Mouse (Mus musculus): ENCODE data around the gene Unc5a. TPM values are rescaled to one million over a fixed set of nuclear protein-coding genes. Genes with fewer than 3 reads are reported as not detected.

Gene Unc5a
- polyA plus RNA-seq, 1 experiment: 0.01 TPM

- H3K4me3 ChIP-seq (ENCODE audit: insufficient read depth, poor library complexity, severe bottlenecking): no peak overlapping the region
- H3K79me2 ChIP-seq (ENCODE audit: control insufficient read depth, insufficient read depth): no peaks in the 10 kb centered on the region
- no peak overlapping the region for H3ac ChIP-seq (ENCODE audit: control insufficient read depth, insufficient read length, low read depth)
- no peaks in the 10 kb centered on the region for H3K79me3 ChIP-seq (ENCODE audit: low read depth)
- H3K27me3 ChIP-seq (ENCODE audit: control insufficient read depth, insufficient read depth, insufficient read length): no peaks in the 10 kb centered on the region
- TF ChIP-seq MYOG (IDR thresholded peaks at IDR 0.05; ENCODE audit: control insufficient read depth, extremely low read depth, insufficient read length) (no peak), MYOD1 (IDR thresholded peaks at IDR 0.05; ENCODE audit: control insufficient read depth, insufficient read length, low read depth) (no peak), CEBPB (IDR thresholded peaks at IDR 0.05; ENCODE audit: low read depth) (no peak), FOSL1 (IDR thresholded peaks at IDR 0.05; ENCODE audit: insufficient read depth, low read length, poor library complexity, severe bottlenecking) (no peak), MAX (IDR thresholded peaks at IDR 0.05) (no peak)
- peaks cover 13% of the 10 kb centered on the region for H3K36me3 ChIP-seq (ENCODE audit: control insufficient read depth, insufficient read depth)
Observed at GRCm38 (mm10) chr13:55024215-55024614, 75.0 kb downstream of the Unc5a start.

GRCm38 (mm10) chr13:55040016-55040415 is 90.8 kb downstream of the Unc5a start:
- no peaks in the 10 kb centered on the region for H3K27me3 ChIP-seq (ENCODE audit: control insufficient read depth, insufficient read depth, insufficient read length)
- H3ac ChIP-seq (ENCODE audit: control insufficient read depth, insufficient read length, low read depth): no peak overlapping the region
- TF ChIP-seq USF1 (IDR thresholded peaks at IDR 0.05; ENCODE audit: low read depth) (no peak), CEBPB (IDR thresholded peaks at IDR 0.05; ENCODE audit: low read depth) (no peak), MYOD1 (IDR thresholded peaks at IDR 0.05; ENCODE audit: control insufficient read depth, insufficient read length, low read depth) (no peak), MAX (IDR thresholded peaks at IDR 0.05) (no peak), CTCF (IDR thresholded peaks at IDR 0.05; ENCODE audit: control insufficient read depth, insufficient read depth, insufficient read length) (no peak), MYOG (IDR thresholded peaks at IDR 0.05; ENCODE audit: control insufficient read depth, extremely low read depth, insufficient read length) (no peak), FOSL1 (IDR thresholded peaks at IDR 0.05; ENCODE audit: insufficient read depth, low read length, poor library complexity, severe bottlenecking) (no peak)
- H3K79me3 ChIP-seq (ENCODE audit: low read depth): no peaks in the 10 kb centered on the region
- H3K36me3 ChIP-seq (ENCODE audit: control insufficient read depth, insufficient read depth): peaks cover 13% of the 10 kb centered on the region
- no peak overlapping the region for H3K4me3 ChIP-seq (ENCODE audit: insufficient read depth, poor library complexity, severe bottlenecking)
- H3K79me2 ChIP-seq (ENCODE audit: control insufficient read depth, insufficient read depth): no peaks in the 10 kb centered on the region

- Histone ChIP-seq H3K79me2 (ENCODE audit: control insufficient read depth, insufficient read depth) (no peaks in the 10 kb centered on the region), H3K27me3 (ENCODE audit: control insufficient read depth, insufficient read depth, insufficient read length) (no peaks in the 10 kb centered on the region), H3ac (ENCODE audit: control insufficient read depth, insufficient read length, low read depth) (no peak overlapping the region), H3K4me3 (ENCODE audit: insufficient read depth, poor library complexity, severe bottlenecking) (no peak overlapping the region), H3K36me3 (ENCODE audit: control insufficient read depth, insufficient read depth) (peaks cover 26% of the 10 kb centered on the region), H3K79me3 (ENCODE audit: low read depth) (no peaks in the 10 kb centered on the region)
- TF ChIP-seq MYOG (IDR thresholded peaks at IDR 0.05; ENCODE audit: control insufficient read depth, extremely low read depth, insufficient read length) (no peak), CEBPB (IDR thresholded peaks at IDR 0.05; ENCODE audit: low read depth) (no peak), MAX (IDR thresholded peaks at IDR 0.05) (no peak), USF1 (IDR thresholded peaks at IDR 0.05; ENCODE audit: low read depth) (no peak), MYOD1 (IDR thresholded peaks at IDR 0.05; ENCODE audit: control insufficient read depth, insufficient read length, low read depth) (no peak), CTCF (IDR thresholded peaks at IDR 0.05; ENCODE audit: control insufficient read depth, insufficient read depth, insufficient read length) (no peak), FOSL1 (IDR thresholded peaks at IDR 0.05; ENCODE audit: insufficient read depth, low read length, poor library complexity, severe bottlenecking) (no peak)
Observed at GRCm38 (mm10) chr13:55047706-55048105, 98.5 kb downstream of the Unc5a start.

Other genes with a start within 250 kb of the Unc5a start
- gene Cdhr2, start 247.9 kb upstream of the Unc5a start, polyA plus RNA-seq (2012; fragmentation: generic; extraction: Trizol): 0.01 TPM
- 0.20 TPM for gene Gprin1, start 199.5 kb upstream of the Unc5a start, polyA plus RNA-seq (2012; fragmentation: generic; extraction: Trizol)
- gene Sncb, start 182.8 kb upstream of the Unc5a start, polyA plus RNA-seq (2012; fragmentation: generic; extraction: Trizol): not detected
- gene Eif4e1b, start 165.4 kb upstream of the Unc5a start, polyA plus RNA-seq (2012; fragmentation: generic; extraction: Trizol): not detected
- 26.6 TPM for gene Tspan17, start 160.0 kb upstream of the Unc5a start, polyA plus RNA-seq (2012; fragmentation: generic; extraction: Trizol)
- gene Hk3, start 72.0 kb downstream of the Unc5a start, polyA plus RNA-seq (2012; fragmentation: generic; extraction: Trizol): not detected
- gene Uimc1, start 150.9 kb downstream of the Unc5a start, polyA plus RNA-seq (2012; fragmentation: generic; extraction: Trizol): 9.6 TPM
- 39.1 TPM for gene Zfp346, start 155.9 kb downstream of the Unc5a start, polyA plus RNA-seq (2012; fragmentation: generic; extraction: Trizol)
- not detected for gene Gm17617, start 184.1 kb downstream of the Unc5a start, polyA plus RNA-seq (2012; fragmentation: generic; extraction: Trizol)
- gene Fgfr4, start 203.2 kb downstream of the Unc5a start, polyA plus RNA-seq (2012; fragmentation: generic; extraction: Trizol): 2.8 TPM

Data from C2C12 (cell line).